Mouse (Mus musculus): Measurements from ENCODE around the gene Olfr749.

DNA sequence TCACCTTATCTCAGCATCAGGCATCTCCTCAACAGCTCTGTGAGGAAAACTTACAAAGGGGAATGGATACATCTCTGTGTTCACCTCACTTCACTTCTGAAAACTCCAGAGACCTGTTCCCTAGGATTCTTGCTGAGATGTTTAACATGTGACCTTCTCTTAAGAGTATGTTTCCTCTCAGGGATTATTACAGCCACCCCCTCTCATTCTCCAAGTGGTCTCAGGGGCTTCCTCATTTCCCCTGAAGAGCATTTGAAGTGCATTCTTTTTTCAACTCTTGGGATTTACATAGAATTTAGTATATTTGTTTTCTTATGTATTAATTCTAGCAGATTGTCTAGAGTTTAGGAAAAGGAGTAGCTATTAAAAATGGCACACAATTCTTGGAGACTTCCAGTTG lies at the start of gene Olfr749:
- TF ChIP-seq CTCF (IDR thresholded peaks at IDR 0.05; ENCODE audit: low read depth) (no peak), EP300 (optimal IDR thresholded peaks at IDR 0.05) (no peak)
